Mouse (Mus musculus): ENCODE results near the gene Ahdc1.

Ahdc1 gene

DNA sequence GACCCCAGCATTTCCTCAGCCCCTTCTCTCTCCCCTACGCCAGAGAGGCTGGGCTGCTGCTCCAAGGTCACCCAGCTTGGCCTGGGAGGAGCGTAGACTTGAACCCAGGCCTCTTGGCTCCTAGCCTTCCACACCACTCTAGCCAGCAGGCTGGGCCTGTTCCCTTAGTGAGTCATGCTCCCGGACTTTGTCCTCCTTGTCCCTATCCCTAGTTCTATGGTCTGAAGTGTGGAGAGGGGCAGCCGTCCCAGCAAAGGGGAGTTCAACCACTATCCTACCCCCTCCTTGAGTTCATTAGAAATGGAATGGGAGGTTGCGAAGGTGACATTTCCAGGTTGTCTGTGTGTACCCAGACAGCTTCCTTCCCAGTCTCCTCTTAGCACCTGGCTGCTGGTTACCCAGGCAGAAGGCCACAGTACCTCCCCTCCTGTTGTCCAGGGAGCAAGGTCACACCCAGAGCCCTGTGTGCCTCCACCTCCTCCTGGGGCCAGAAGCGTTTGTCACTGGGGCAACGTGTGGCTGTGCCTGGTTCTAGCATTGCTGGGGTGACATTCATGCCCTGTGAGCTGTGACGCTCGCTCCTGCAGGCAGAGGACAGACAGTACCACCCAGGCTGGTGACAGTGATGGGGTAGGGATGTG lies 39.3 kb downstream of the Ahdc1 start:
- in situ Hi-C loops (cut with MboI, MseI): no loop called here

DNA sequence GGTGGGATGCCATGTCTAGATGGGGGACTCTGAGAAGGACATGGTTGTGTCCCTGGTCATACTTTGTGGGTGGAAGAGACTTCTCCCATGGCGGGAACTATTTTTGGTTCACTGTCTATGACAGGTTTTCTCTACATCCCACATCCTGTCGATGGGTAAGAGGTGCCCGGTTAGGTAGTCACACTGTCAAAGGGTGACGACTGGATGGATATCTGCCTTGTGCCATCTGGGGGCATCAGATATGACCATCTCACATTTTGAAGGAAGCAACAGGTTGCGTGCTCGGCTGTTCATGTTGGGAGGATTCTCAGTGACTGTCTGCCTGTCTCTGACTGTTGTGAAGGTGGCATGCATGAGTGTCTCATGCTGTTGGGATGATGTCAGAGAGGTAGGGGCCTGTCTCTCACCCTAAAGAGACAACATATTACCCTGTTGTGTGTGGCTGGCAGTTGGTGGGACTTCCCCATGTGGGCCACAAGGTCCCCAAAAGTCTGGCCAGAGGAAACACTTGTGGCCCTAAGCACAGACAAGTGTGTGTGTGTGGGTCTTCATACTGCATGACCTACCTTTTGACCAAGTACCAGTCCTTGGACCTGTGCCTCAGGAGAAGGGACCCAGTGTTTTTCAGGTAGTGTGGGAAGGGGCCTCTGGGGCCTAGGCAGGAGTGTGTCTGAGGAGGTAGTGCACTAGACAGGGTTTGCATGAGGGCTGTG lies 39.9 kb downstream of the Ahdc1 start:
- in situ Hi-C loops (cut with MboI, MseI): no loop called here

DNA sequence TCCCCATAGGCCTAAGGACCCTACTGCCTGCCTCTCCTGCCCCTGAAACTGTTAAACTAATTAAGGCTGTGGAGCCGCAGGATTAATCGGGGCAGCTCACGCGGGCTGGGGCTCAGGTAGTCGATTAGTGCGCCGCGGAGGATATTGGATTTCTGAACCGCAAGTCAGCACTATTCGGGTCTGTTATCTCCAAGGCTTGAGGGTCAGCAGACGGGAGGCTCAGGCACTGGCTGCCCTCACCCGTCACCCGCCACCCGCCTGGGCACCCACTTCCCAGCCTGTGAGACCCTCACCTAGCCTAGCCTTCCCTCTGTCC lies 40.4 kb downstream of the Ahdc1 start:
- in situ Hi-C loops (cut with MboI, MseI): no loop called here

DNA sequence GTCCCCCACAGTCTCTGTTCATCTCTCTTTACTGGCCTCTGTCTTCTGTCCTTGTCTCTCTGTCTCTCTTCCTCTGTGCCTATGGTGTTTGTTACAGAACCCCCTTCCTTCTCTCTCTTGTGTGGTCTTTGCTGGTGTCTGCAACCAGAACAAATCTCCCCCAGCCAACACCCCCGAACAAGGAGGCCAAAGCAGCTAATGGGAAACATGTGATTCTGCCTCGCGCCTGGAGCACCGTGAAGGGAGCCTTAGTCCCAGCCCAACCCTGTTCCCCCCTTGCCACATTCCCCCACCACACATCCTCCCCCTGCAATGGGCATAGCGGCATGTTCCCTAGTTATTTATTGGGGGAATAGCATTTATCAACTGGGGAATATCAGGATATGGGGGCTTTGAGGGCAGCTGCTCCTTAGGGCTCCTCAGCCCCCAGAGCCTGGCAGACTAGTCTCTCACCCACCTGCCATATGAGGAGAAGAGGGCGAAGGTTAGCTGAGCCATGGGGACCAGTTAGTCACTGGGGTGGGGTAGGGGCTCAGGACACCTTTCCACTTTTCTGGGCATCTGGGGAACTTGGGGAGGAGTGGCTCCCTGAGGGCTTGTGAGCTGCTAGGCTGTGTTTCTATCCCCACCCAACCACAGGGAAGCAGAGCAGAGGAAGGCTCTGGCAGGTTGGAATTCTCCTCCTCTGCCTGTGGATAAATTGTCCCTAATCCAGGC lies 41.1 kb downstream of the Ahdc1 start:
- in situ Hi-C loops (cut with MboI, MseI): no loop called here

DNA sequence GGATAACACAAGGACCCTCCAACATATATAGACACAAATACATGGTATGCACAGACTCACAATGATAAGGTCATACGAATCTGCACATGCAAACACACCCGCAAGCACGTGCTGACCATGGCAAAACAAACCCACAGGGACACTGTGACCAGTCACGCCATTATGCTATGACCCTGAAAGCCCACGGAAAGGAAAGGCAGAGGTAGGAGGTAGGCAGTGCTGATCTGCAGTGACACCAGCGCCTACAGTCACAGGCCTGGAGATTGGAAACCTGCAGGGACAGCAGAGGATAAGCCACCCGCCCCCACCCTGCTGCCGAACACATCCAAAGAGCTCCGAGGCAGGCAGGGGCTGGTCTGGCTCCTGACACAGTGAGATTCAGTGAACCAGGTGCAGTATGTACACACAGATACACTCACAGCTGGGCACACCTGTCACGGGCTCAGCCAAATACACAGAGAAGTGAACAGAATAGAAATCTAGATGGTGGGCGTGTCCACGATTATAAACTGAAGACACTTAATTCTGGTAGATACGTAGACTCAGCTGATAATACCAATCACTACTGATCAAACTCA lies 42.0 kb downstream of the Ahdc1 start:
- in situ Hi-C loops (cut with MboI, MseI): no loop called here

DNA sequence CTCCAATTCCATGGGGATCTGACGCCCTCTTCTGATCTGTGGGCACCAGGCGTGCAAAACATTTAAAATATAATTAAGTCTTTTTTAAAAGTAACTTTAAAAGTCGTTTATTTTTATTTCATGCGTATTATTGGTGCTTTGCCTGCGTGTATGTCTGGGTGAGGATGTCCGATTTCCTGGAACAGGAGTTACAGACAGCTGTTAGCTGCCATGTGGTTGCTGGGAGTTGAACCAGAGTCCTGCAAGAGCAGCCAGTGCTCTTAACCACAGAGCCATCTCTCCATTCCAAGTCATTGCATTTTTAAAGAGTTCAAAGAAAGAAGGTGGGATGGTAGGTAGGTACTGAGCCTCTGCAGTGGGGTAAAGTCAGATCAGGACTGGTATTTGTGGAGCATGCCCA lies 43.5 kb downstream of the Ahdc1 start:
- in situ Hi-C loops (cut with MboI, MseI): no loop called here

DNA sequence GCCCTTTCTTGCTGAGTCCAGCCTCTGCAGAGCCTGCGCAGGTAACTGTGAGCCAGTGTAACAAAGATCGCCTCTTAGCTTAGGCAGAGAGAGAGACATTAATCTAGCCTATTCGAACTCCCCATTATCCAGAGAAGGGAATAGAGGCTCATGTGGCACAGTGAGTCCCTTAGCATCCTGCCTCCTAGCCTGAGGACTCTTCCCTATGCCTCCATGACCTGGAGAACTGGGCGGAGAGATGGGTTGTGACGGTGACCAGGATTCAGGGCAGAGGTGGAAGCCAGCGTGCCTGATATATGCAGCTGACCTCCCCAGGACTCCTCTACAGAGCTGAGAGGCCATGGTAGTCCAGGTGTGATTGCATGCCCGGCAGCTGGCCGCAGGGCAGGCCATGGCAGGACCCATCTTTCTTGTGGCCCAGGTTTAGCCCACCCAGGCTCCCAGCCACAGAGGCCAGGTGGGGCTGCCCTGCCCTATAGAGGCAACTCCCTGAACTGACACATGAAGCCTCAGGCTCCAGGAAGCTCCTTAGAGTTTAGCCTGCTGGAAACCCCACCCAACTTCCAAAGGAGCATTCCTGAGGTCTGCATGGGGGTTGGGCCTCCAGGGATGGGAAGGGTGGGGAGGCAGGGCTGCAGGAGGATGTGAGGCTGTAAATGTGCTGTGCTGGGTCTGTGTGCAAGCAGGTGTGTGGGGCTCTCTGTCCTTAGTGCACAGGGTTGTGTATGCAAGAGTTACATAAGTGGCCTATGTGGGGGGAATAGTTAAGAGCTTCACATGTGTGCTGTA lies 44.3 kb downstream of the Ahdc1 start:
- in situ Hi-C loops (cut with MboI, MseI): loop anchor here (5.0 kb wide), 1 partner anchor 38 kb away; no protein-coding TSS in a partner anchor

DNA sequence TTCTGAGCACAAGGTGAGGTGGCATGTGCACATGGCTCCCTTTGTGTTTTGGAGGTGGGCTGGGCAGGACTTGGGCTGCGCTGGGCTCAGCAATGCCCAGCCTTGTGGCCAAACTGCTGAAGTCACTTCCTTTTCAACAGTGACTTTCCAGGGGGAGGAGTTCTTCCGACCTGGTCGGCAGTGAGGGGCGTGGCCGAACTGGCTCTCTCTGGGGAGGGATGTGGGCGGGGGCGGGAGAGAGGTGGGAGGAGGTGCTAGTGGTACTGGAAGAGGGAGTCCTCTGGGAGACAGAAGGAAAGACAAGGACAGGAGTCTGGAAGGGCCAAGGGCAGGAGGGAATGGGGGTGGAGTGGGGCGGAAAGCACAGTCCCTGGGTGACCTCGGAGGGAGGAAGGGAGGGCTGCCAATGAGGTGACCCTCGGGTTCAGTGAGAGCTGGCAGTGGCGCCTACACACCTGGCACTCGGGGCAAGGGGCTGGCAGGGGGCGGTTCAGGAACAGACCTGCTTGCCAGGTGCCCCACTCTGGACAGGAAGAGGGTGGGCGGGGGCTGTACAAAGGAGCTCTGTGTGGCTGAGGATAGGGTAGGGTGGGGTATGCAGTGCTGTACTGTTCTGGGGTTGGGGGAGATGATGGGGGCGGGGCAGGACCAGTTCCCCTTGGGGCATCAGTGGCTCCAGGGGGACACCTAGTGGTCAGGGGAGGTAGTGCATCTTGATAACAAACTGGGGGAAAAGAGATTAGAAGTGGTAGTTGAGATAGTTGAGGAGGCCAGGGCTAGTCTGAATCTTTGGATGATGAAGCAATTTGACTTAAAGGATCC lies 45.2 kb downstream of the Ahdc1 start:
- in situ Hi-C loops (cut with MboI, MseI): loop anchor here (5.0 kb wide), 1 partner anchor 39 kb away; no protein-coding TSS in a partner anchor

DNA sequence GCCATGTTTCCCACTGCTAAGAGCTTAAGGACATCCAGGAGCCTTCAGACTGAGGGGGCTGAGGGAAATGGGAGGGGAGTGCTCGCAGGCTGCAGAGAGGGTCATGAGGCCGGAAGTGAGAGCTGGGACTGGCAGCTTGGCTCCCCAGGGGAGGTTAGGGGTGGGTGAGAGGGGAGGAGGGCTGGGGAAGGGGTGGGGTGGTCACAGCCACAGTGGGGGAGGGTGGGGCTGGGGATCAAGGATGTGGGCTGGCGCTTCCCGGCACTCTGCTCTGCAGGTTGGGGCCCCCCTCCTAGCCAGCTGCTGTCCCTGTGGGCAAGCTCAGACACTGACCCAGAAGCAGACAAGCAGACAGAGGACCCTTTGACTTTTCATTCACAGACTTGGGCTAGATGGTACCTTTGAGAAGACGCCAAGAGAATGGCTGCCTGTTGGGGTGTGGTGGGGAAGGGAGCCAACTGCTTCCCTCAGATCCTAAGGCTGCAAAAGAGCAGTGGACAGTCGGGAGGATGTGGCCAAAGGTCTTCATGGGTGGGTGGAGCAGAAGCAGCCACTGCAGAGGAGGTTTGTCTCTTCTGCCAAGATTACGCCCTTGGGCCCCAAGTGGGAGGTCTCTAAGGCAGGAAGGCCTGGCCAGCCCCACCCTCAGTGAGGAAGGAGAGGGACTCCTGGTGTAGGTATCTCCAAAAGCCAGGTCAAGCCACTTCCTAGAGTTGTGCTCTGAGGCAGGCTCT lies 46.5 kb downstream of the Ahdc1 start:
- in situ Hi-C loops (cut with MboI, MseI): loop anchor here (5.0 kb wide), 1 partner anchor 40 kb away; no protein-coding TSS in a partner anchor

DNA sequence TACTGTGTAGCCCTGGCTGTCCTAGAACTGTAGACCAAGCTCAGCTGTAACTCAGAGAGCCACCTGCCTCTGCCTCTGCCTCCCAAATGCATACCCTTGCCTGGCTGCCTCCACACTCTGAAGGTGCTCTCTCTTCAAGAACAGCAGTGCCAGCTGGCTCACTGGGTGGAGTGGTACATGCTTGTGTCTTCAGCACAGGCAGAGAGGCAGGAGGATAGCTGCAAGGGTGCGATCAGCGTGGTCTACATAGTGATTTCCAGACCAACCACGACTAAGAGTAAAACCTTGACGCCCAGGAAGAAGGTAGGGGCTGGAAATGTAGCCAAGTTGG lies 47.0 kb downstream of the Ahdc1 start:
- in situ Hi-C loops (cut with MboI, MseI): loop anchor here (5.0 kb wide), 1 partner anchor 41 kb away; no protein-coding TSS in a partner anchor

DNA sequence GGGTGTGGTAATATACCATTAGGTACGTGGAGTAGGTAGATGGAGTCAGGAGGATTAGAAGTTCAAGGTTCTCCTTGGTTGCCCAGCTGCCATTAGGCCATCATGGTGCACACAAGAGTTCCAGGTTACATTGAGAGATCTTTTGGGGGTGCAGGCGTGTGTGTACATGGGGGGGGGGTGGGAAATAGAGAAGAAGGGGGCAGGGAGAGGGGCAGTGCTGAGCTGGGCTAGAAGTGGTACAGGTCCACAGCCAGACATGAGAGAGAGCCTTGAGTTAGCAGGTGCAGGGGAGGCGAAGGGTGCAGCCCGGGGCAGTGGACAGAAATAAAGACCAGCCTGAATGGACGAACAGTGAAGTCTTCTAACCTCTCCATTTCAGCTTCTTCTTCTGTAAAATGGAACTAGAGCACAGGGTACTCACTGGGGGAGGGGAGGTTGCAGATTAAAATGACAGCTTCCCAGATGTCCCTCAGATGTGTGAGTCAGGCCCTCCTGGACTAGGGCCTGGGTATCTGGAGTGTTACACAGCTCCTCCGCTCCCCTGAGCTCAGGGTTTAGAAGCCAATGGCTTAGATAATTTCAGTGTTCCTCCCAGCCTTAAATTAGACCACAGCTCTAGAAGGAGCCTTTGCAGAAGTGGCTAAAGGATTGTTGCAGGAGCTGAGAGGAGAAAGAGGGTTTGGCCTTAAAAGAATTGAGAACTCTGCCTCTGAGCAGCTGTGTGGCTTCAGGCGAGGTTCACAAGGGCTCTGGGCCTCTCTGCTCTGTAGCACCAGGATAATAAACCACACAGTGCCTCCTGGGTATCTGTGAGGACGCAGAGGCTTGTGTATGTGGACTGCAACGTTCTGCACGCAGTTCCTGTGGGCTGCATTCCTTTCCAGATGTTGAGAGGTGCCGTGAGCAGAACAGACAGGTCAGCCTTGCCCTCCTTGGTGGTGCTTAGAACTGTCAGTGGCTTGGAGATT lies 47.7 kb downstream of the Ahdc1 start:
- in situ Hi-C loops (cut with MboI, MseI): loop anchor here (5.0 kb wide), 1 partner anchor 41 kb away; no protein-coding TSS in a partner anchor

DNA sequence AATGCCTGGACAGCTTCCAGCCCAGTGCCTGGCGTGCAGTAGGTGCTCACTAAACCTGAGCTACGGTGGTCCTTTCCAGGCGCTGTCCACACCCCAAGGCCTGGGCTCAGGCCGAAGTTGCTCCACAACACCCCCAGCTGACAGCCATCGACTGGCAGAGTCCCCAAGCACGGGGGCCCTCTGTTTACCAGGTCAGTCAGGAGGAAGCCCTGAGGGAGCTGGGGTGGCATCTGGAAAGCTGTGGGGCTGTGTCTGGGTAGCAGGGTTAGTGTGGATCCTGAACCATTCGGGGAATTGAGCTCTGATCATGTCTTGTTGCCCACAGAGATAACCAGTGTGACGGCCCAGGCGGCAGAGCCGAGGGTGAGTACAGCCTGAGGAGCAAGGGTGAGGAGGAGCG lies 49.6 kb downstream of the Ahdc1 start:
- in situ Hi-C loops (cut with MboI, MseI): no loop called here

DNA sequence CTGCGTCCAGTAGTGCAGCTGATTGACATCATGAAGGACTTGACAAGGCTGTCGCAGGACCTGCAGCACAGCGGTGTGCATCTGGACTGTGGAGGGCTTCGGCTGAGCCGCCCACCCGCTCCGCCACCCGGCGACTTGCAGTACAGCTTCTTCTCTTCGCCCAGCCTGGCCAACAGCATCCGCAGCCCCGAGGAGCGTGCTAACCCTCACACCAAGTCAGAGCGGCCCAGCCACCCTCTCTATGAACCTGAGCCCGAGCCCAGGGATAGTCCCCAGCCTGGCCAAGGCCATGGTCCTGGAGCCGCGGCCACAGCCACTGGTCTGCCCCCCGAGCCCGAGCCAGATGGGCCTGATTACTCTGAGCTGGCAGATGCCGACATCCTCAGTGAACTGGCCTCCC lies 50.7 kb downstream of the Ahdc1 start:
- in situ Hi-C loops (cut with MboI, MseI): no loop called here

DNA sequence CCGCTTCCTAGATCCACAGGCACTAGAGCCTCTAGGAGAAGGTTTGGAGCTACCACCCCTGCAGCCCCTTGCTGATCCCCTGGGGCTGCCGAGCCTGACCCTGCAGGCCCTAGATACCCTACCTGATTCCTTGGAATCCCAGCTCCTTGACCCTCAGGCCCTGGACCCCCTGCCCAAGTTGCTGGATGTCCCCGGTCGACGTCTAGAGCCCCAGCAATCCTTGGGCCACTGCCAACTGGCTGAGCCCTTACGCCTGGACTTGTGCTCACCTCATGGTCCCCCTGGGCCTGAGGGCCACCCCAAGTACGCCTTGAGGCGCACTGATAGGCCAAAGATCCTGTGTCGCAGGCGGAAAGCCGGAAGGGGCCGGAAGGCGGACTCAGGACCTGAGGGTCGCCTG lies 51.2 kb downstream of the Ahdc1 start:
- in situ Hi-C loops (cut with MboI, MseI): no loop called here

DNA sequence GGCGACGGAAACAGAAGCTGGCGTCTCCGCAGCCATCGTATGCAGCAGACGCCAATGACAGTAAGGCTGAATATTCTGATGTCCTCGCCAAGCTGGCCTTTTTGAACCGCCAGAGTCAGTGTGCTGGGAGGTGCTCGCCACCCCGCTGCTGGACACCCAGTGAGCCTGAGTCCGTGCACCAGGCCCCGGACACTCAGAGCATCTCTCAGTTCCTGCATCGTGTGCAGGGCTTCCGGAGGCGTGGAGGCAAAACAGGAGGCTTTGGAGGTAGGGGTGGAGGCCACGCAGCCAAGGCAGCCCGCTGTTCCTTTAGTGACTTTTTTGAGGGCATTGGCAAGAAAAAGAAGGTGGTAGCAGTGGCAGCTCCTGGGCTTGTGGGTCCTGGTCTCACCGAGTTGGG lies 52.1 kb downstream of the Ahdc1 start:
- in situ Hi-C loops (cut with MboI, MseI): no loop called here

DNA sequence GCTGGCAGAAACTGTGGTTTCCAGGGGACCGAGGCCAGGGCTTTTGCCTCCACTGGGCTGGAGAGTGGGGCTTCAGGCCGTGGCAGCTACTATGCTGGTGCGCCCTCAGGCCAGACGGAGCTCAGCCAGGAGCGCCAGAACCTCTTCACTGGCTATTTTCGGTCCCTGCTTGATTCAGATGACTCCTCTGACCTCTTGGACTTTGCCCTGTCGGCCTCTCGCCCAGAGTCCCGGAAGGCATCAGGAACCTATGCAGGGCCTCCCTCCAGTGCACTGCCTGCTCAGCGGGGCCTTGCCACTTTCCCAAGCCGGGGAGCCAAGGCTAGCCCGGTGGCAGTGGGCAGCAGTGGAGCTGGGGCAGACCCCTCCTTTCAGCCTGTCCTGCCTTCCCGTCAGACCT lies 52.7 kb downstream of the Ahdc1 start:
- in situ Hi-C loops (cut with MboI, MseI): no loop called here

DNA sequence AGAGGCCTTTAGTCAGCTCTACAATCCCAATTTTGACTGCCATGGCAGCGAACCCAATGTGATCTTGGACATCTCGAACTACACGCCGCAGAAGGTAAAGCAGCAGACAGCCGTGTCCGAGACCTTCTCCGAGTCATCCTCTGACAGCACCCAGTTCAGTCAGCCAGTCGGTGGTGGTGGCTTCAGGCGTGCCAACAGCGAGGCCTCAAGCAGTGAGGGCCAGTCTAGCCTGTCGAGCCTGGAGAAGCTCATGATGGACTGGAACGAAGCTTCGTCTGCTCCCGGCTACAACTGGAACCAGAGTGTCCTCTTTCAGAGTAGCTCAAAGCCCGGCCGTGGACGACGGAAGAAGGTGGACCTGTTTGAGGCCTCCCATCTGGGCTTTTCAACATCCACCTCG lies 53.7 kb downstream of the Ahdc1 start:
- in situ Hi-C loops (cut with MboI, MseI): no loop called here

DNA sequence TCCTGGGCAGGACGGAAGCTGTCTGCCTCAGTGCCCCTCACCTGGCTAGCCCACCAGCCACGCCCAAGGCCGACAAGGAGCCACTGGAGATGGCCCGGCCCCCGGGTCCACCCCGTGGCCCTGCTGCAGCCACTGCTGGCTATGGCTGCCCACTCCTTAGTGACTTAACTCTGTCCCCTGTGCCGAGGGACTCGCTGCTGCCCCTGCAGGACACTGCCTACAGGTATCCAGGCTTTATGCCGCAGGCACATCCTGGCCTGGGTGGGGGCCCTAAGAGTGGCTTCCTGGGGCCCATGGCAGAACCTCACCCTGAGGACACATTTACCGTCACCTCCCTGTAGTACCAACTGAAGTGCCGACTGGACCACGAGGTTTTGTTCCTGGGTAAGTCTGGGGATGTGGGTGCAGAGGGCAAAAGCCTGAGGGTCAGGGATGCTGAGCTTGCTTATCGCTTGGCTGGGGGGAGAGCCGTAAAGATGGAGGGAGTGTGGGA lies 54.9 kb downstream of the Ahdc1 start:
- in situ Hi-C loops (cut with MboI, MseI): no loop called here

All from T-helper 1 cell (primary cell).